Mouse (Mus musculus): ENCODE data around the gene Terb1. TPM values are rescaled to one million over a fixed set of nuclear protein-coding genes. Genes with fewer than 3 reads are reported as not detected.

Terb1 gene
- total RNA-seq, 2 experiments from 2014 or later = 0.57 to 0.80 TPM

GRCm38 (mm10) chr8:104413770-104414169 lies 95.9 kb downstream of the Terb1 start:
- DNase-seq (ENCODE audit: extremely low spot score in 1 of 2, low spot score in 1 of 2) = no peak

- no peak for DNase-seq (ENCODE audit: extremely low spot score in 1 of 2, low spot score in 1 of 2)
These were observed 96.7 kb downstream of the Terb1 start for GRCm38 (mm10) chr8:104412805-104413532.

- no peak for DNase-seq (ENCODE audit: extremely low spot score in 1 of 2, low spot score in 1 of 2)
These were observed 97.7 kb downstream of the Terb1 start for GRCm38 (mm10) chr8:104411972-104412371.

GRCm38 (mm10) chr8:104411468-104411867 lies 98.2 kb downstream of the Terb1 start:
- DNase-seq (ENCODE audit: extremely low spot score in 1 of 2, low spot score in 1 of 2) = peak in 1 of 2 experiments; percentile 40

- no peak for DNase-seq (ENCODE audit: extremely low spot score in 1 of 2, low spot score in 1 of 2)
These were observed 99.0 kb downstream of the Terb1 start for GRCm38 (mm10) chr8:104410628-104411273.

- DNase-seq (ENCODE audit: extremely low spot score in 1 of 2, low spot score in 1 of 2) = no peak
These were observed 101.2 kb downstream of the Terb1 start for GRCm38 (mm10) chr8:104408328-104409110.

- DNase-seq (ENCODE audit: extremely low spot score in 1 of 2, low spot score in 1 of 2) = no peak
These were observed 103.2 kb downstream of the Terb1 start for GRCm38 (mm10) chr8:104406340-104407128.

GRCm38 (mm10) chr8:104405430-104406187 lies 104.1 kb downstream of the Terb1 start:
- no peak for DNase-seq (ENCODE audit: extremely low spot score in 1 of 2, low spot score in 1 of 2)

GRCm38 (mm10) chr8:104403596-104403995 lies 106.1 kb downstream of the Terb1 start:
- no peak for DNase-seq (ENCODE audit: extremely low spot score in 1 of 2, low spot score in 1 of 2)

Other genes with a start within 250 kb of the Terb1 start
- not detected for gene Cmtm2a, start 216.7 kb downstream of the Terb1 start, total RNA-seq (2021)
- not detected for gene Gm45711, start 199.8 kb downstream of the Terb1 start, total RNA-seq (2021)
- not detected for gene Cmtm1, start 199.8 kb downstream of the Terb1 start, total RNA-seq (2021)
- gene Gm11020, start 188.3 kb downstream of the Terb1 start, total RNA-seq (2021) = not detected
- gene Cmtm2b, start 187.7 kb downstream of the Terb1 start, total RNA-seq (2021) = not detected
- gene Cmtm3, start 170.5 kb downstream of the Terb1 start, total RNA-seq (2021) = 10 to 100 TPM; 12.4 to 16.5 TPM
- 10 to 100 TPM; 53.2 to 56.9 TPM for gene Cmtm4, start 114.1 kb downstream of the Terb1 start, total RNA-seq (2021)
- 100 to 1,000 TPM; 234 to 270 TPM for gene Dync1li2, start 66.9 kb downstream of the Terb1 start, total RNA-seq (2021)
- gene Nae1, start 24.7 kb upstream of the Terb1 start, total RNA-seq (2021) = 10 to 100 TPM; 44.3 to 46.9 TPM
- gene Car7, start 24.8 kb upstream of the Terb1 start, total RNA-seq (2021) = 10 to 100 TPM; 14.8 to 26.6 TPM
- gene Pdp2, start 81.5 kb upstream of the Terb1 start, total RNA-seq (2021) = 1 to 10 TPM; 7.8 to 8.1 TPM
- not detected for gene Cdh16, start 114.5 kb upstream of the Terb1 start, total RNA-seq (2021)
- gene Rrad, start 121.4 kb upstream of the Terb1 start, total RNA-seq (2021) = 1 to 10 TPM; 1.4 to 1.5 TPM
- 10 to 100 TPM; 24.9 to 35.8 TPM for gene Ciao2b, start 132.1 kb upstream of the Terb1 start, total RNA-seq (2021)
- gene Ces2a, start 224.1 kb upstream of the Terb1 start, total RNA-seq (2021) = not detected

Measured in layer of hippocampus, postnatal 25 days (tissue).